Mouse (Mus musculus) heart, postnatal 0 days (tissue): ENCODE data around the gene Adck2. TPM values are rescaled to one million over a fixed set of nuclear protein-coding genes. Genes with fewer than 3 reads are reported as not detected.

ENCODE experiments used
- ATAC-seq: fragments of 200-750 bp; cut with Nextera tagmentation; 2 replicates; pipeline ENCODE4 v1.8.0; 2017; ENCODE audit warnings: low read depth, moderate number of reproducible peaks, moderate library complexity; ENCODE audit not compliant: insufficient read depth
- DNase-seq: peaks from one replicate; pipeline ENCODE4 v3.0.0-alpha.2; 2016; ENCODE audit warnings: low spot score
- H3K27ac ChIP-seq: fragments of 300-500 bp; sonication (generic); 2 replicates; pipeline ENCODE4 v1.5.1; 2014; ENCODE audit warnings: low read depth, mild to moderate bottlenecking
- H3K27me3 ChIP-seq: fragments of 300-500 bp; sonication (generic); 2 replicates; pipeline ENCODE4 v1.6.1; 2014; ENCODE audit warnings: low read length, mixed read lengths; ENCODE audit not compliant: control insufficient read depth, insufficient read depth
- H3K36me3 ChIP-seq: fragments of 300-500 bp; sonication (generic); replicated peaks from 2 replicates; pipeline ENCODE4 v1.6.1; 2014; ENCODE audit warnings: low read length, mixed read lengths; ENCODE audit not compliant: control insufficient read depth, insufficient read depth
- H3K4me1 ChIP-seq: fragments of 300-500 bp; sonication (generic); 2 replicates; pipeline ENCODE4 v1.6.1; 2014; ENCODE audit warnings: antibody characterized with exemption; ENCODE audit not compliant: control insufficient read depth, insufficient read depth
- H3K4me2 ChIP-seq: fragments of 300-500 bp; sonication (generic); 2 replicates; pipeline ENCODE4 v1.6.1; 2014; ENCODE audit warnings: low read depth, mild to moderate bottlenecking, low read length, moderate library complexity
- H3K4me3 ChIP-seq: fragments of 300-500 bp; sonication (generic); 2 replicates; pipeline ENCODE4 v1.5.1; 2014; ENCODE audit warnings: low read depth, low read length
- H3K9ac ChIP-seq: fragments of 300-500 bp; sonication (generic); replicated peaks from 2 replicates; pipeline ENCODE4 v1.6.1; 2014; ENCODE audit warnings: low read depth, low read length, mixed read lengths
- H3K9me3 ChIP-seq: fragments of 300-500 bp; sonication (generic); replicated peaks from 2 replicates; pipeline ENCODE4 v1.6.1; 2016; ENCODE audit warnings: low read length; ENCODE audit not compliant: control insufficient read depth
- CTCF ChIP-seq: IDR thresholded peaks from 2 replicates; pipeline ENCODE4 v1.5.1; 2016; ENCODE audit warnings: antibody characterized with exemption, control low read depth, low read depth
- EP300 ChIP-seq: IDR thresholded peaks from 2 replicates; pipeline ENCODE4 v1.6.1; 2016; ENCODE audit warnings: antibody characterized with exemption, low read depth
- WGBS: fragments of 180-500 bp; shearing (Covaris S2); extraction: QIAGEN DNeasy Blood & Tissue Kit; methylation state at CpG from one replicate; pipeline ENCODE4 v1.1.7; 2014; 5-methylcytosine and 5-hydroxymethylcytosine counted together
- polyA plus RNA-seq: library from polyadenylated mRNA; unstranded; fragments of >200 nt; fragmentation: Nextera tagmentation; extraction: Ambion mirVana; gene quantifications from 2 replicates; pipeline ENCODE4 v1.2.1, GENCODE M21; 2015
- total RNA-seq: library from RNA; depleted of rRNA; stranded (reverse); fragments of >200 nt; gene quantifications from 2 replicates; pipeline ENCODE4 v1.2.3, GENCODE M21; 2014; ENCODE audit warnings: low replicate concordance; rRNA removed

Adck2 gene
- total and polyA plus RNA-seq, 2 experiments from 2014 or later, result 22.4 to 24.4 TPM

DNA sequence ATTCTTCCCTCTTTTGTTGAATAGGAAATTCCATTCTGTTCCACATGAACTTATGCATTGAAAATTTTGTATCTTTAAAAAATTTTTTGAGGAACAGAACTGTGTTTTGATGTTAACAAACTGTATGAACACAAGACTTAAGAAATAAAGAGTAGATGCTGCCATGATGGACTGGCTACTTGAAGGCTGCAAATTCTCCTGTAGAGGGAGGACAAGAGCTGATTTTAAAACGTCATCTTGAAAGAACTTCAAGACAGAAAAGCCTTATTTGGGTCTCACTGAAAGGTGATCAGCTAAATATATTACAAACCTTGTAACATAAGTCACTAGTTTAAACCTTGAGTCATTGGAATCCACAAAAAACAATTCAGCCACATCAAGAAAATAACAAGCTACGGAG lies 36.5 kb downstream of the Adck2 start:
- ATAC-seq, result no peak

DNA sequence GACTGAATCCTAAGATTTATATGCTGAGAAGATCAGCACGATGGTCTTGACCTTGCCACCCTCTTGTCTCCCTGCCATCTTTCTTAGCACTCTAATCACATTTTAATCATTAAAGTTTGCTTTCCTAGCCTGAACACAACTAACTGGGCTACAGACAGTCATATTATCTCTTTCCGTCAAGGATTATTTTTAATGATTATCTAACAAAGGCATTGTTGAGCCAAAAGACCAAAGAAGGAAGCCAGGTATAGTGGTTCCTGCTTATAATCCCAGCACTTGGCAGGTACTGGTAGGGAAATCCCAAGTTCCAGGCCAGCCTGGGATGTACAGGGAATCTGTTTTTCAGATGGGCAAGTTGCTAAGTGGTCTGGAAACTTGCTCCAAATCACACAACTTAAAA lies 37.6 kb downstream of the Adck2 start:
- Histone ChIP-seq H3K9me3 (no peaks in the 10 kb centered on the region), H3K36me3 (peaks cover 47% of the 10 kb centered on the region), H3K9ac (no peak overlapping the region), H3K27me3 (no peaks in the 10 kb centered on the region), H3K4me1 (0 out of 2 replicates have a peak, but pooled peaks cover 2% of the 10 kb centered on the region), H3K27ac (no peak overlapping the region), H3K4me3 (no peak overlapping the region), H3K4me2 (no peak overlapping the region)
- WGBS, result 86% methylated on average over 2 of the region's 2 CpGs
- TF ChIP-seq CTCF, result no peak
- no peak for TF ChIP-seq EP300
- DNase-seq, result no peak
- no peak for ATAC-seq

More for the DNA sequence above, 36.5 kb downstream of the Adck2 start:
- Histone ChIP-seq H3K4me1 (0 out of 2 replicates have a peak, but pooled peaks cover 13% of the 10 kb centered on the region), H3K27me3 (no peaks in the 10 kb centered on the region), H3K27ac (no peak overlapping the region), H3K9me3 (no peaks in the 10 kb centered on the region), H3K4me2 (no peak overlapping the region), H3K4me3 (no peak overlapping the region), H3K9ac (no peak overlapping the region), H3K36me3 (peaks cover 37% of the 10 kb centered on the region)
- 70% methylated on average over 2 of the region's 2 CpGs for WGBS
- DNase-seq, result no peak
- TF ChIP-seq EP300 (no peak), CTCF (no peak)

Other genes starting within 250 kb of the Adck2 start
- gene Slc37a3, start 196.2 kb upstream of the Adck2 start, total RNA-seq, result 9.0 and 12.6 TPM in 2 replicates
- gene Slc37a3, start 196.2 kb upstream of the Adck2 start, polyA plus RNA-seq, result 19.9 TPM in 2 replicates
- gene Rab19, start 192.7 kb upstream of the Adck2 start, total RNA-seq, result 0.43 TPM in 1 of 2 replicates, not detected in the other
- gene Rab19, start 192.7 kb upstream of the Adck2 start, polyA plus RNA-seq, result 0.30 and 0.40 TPM in 2 replicates
- 51.7 and 61.1 TPM in 2 replicates for gene Mkrn1, start 153.4 kb upstream of the Adck2 start, total RNA-seq
- 52.1 and 57.5 TPM in 2 replicates for gene Mkrn1, start 153.4 kb upstream of the Adck2 start, polyA plus RNA-seq
- gene Dennd2a, start 16.0 kb upstream of the Adck2 start, total RNA-seq, result 7.3 and 9.0 TPM in 2 replicates
- gene Dennd2a, start 16.0 kb upstream of the Adck2 start, polyA plus RNA-seq, result 5.5 TPM in 2 replicates
- gene Gm42420, start 11.9 kb downstream of the Adck2 start, total RNA-seq, result not detected in 2 replicates
- gene Gm42420, start 11.9 kb downstream of the Adck2 start, polyA plus RNA-seq, result 0.60 and 2.7 TPM in 2 replicates
- gene Ndufb2, start 18.7 kb downstream of the Adck2 start, total RNA-seq, result 719 and 838 TPM in 2 replicates
- 1,229 and 1,304 TPM in 2 replicates for gene Ndufb2, start 18.7 kb downstream of the Adck2 start, polyA plus RNA-seq
- 11.6 and 22.9 TPM in 2 replicates for gene Braf, start 151.6 kb downstream of the Adck2 start, total RNA-seq
- 4.2 and 4.4 TPM in 2 replicates for gene Braf, start 151.6 kb downstream of the Adck2 start, polyA plus RNA-seq
- gene Mrps33, start 237.1 kb downstream of the Adck2 start, total RNA-seq, result 44.5 and 56.3 TPM in 2 replicates
- gene Mrps33, start 237.1 kb downstream of the Adck2 start, polyA plus RNA-seq, result 231 and 250 TPM in 2 replicates